Comparison of ENCODE assay signal across 15 mouse cellular contexts in genomic region chr11:95631301-95631700, GRCm38 (mm10). TPM values are rescaled to one million over a fixed set of nuclear protein-coding genes. Genes with fewer than 3 reads are reported as not detected.
A peak's percentile ranks its signal among the peaks of the same experiment; 100 is the strongest.
DNase-seq lines count a peak whose midpoint lies in the region; ATAC-seq and TF ChIP-seq lines count a peak whose summit lies in the region.
"Had no signal": no experiment of that assay in that cellular context is flagged by ENCODE, and none has a peak within 500 bp of the region (broad histone marks: within the 10 kb centered on the region; RNA-seq: fewer than 3 reads in every experiment).

No protein-coding gene starts in this region.

- H3K9me3 ChIP-seq in heart, embryonic 10.5 days, result no peaks in the 10 kb centered on the region
- no peaks in the 10 kb centered on the region for H3K9me3 ChIP-seq in liver, embryonic 11.5 days (ENCODE audit: control insufficient read depth, low read length)
- H3K9me3 ChIP-seq in liver, postnatal 0 days (ENCODE audit: low read length), result no peaks in the 10 kb centered on the region
- H3K9me3 ChIP-seq in neural tube, embryonic 12.5 days, result no peaks in the 10 kb centered on the region
- H3K9me3 ChIP-seq: heart, embryonic 13.5 days had no signal

- TF ChIP-seq EP300 in liver, postnatal 0 days (IDR thresholded peaks at IDR 0.05; ENCODE audit: low read depth), result no peak

- peaks cover 59% of the 10 kb centered on the region for H3K4me1 ChIP-seq in heart, embryonic 10.5 days
- peaks cover 8% of the 10 kb centered on the region for H3K4me1 ChIP-seq in liver, embryonic 11.5 days (replicated peaks; ENCODE audit: control insufficient read depth, insufficient read depth, low read length)
- no peaks in the 10 kb centered on the region for H3K4me1 ChIP-seq in liver, postnatal 0 days (ENCODE audit: insufficient read depth)
- peaks cover 20% of the 10 kb centered on the region for H3K4me1 ChIP-seq in neural tube, embryonic 12.5 days

- intact Hi-C loops in heart, postnatal 36 days (cut with DNase I), result no loop called here

- H3K36me3 ChIP-seq in heart, embryonic 10.5 days, result no peaks in the 10 kb centered on the region
- no peaks in the 10 kb centered on the region for H3K36me3 ChIP-seq in liver, embryonic 11.5 days (ENCODE audit: control insufficient read depth, insufficient read depth, low read length)
- H3K36me3 ChIP-seq in liver, postnatal 0 days (replicated peaks; ENCODE audit: insufficient read depth, low read length), result no peaks in the 10 kb centered on the region
- H3K36me3 ChIP-seq in neural tube, embryonic 12.5 days, result no peaks in the 10 kb centered on the region
- H3K36me3 ChIP-seq: heart, embryonic 13.5 days had no signal

- H3K4me3 ChIP-seq in heart, embryonic 10.5 days, result no peak overlapping the region
- H3K4me3 ChIP-seq in liver, embryonic 11.5 days (ENCODE audit: low read depth, low read length), result no peak overlapping the region
- no peak overlapping the region for H3K4me3 ChIP-seq in liver, postnatal 0 days (ENCODE audit: low read depth, low read length)
- no peak overlapping the region for H3K4me3 ChIP-seq in neural tube, embryonic 12.5 days
- H3K4me3 ChIP-seq: erythroblast, embryonic 14.5 days; heart, embryonic 13.5 days; myocyte had no signal

- H3K27ac ChIP-seq in heart, embryonic 10.5 days, result peak overlapping the region; percentile 36
- H3K27ac ChIP-seq in liver, embryonic 11.5 days (ENCODE audit: low read depth, low read length), result no peak overlapping the region
- no peak overlapping the region for H3K27ac ChIP-seq in liver, postnatal 0 days (ENCODE audit: low read depth)
- peak overlapping the region; percentile 32; the same call in 1 of the 2 replicates for H3K27ac ChIP-seq in neural tube, embryonic 12.5 days
- H3K27ac ChIP-seq: heart, embryonic 13.5 days had no signal

- TF ChIP-seq CTCF in liver, postnatal 0 days (IDR thresholded peaks at IDR 0.05; ENCODE audit: low read depth), result no peak

- ATAC-seq in liver, embryonic 11.5 days (replicated peaks; ENCODE audit: low FRiP score), result peak; percentile 18; the same call in 1 of the 2 replicates
- no peak for ATAC-seq in liver, postnatal 0 days
- no peak for ATAC-seq in neural tube, embryonic 12.5 days (ENCODE audit: low FRiP score, low read depth)
- ATAC-seq: inflammation-experienced regulatory T-cells, adult 6 months had no signal

- peaks cover 61% of the 10 kb centered on the region for H3K27me3 ChIP-seq in heart, embryonic 10.5 days (ENCODE audit: insufficient read depth, poor library complexity, severe bottlenecking)
- peaks cover 35% of the 10 kb centered on the region for H3K27me3 ChIP-seq in liver, embryonic 11.5 days (replicated peaks; ENCODE audit: control insufficient read depth, insufficient read depth, low read length)
- H3K27me3 ChIP-seq in liver, postnatal 0 days (ENCODE audit: insufficient read depth, low read length), result peaks cover 6% of the 10 kb centered on the region; the same call in 1 of the 2 replicates
- H3K27me3 ChIP-seq in neural tube, embryonic 12.5 days (replicated peaks), result no peaks in the 10 kb centered on the region

- no peak overlapping the region for H3K9ac ChIP-seq in liver, embryonic 11.5 days (ENCODE audit: low read depth, low read length)
- no peak overlapping the region for H3K9ac ChIP-seq in liver, postnatal 0 days (replicated peaks)
- H3K9ac ChIP-seq in neural tube, embryonic 12.5 days, result no peak overlapping the region
- H3K9ac ChIP-seq: heart, embryonic 13.5 days had no signal

- no peak for DNase-seq in heart, embryonic 10.5 days (ENCODE audit: low spot score)
- DNase-seq in heart, postnatal 36 days, result no peak
- DNase-seq in liver, embryonic 11.5 days (ENCODE audit: low spot score), result no peak
- no peak for DNase-seq in liver, postnatal 0 days
- DNase-seq in forelimb bud, embryonic 11.5 days (ENCODE audit: low read depth, low spot score), result peak; percentile 82
- DNase-seq in spleen, postnatal 36 days (ENCODE audit: low spot score in 2 of 2), result no peak
- no peak for DNase-seq in urinary bladder, postnatal 4 days (ENCODE audit: low spot score in 2 of 2)
- DNase-seq: cerebellum, adult 9-10 months; layer of hippocampus, postnatal 36 days; right cerebral cortex, adult 18-20 months had no signal

- H3K4me2 ChIP-seq in liver, embryonic 11.5 days, result no peak overlapping the region
- no peak overlapping the region for H3K4me2 ChIP-seq in liver, postnatal 0 days (ENCODE audit: low read depth, low read length)
- no peak overlapping the region for H3K4me2 ChIP-seq in neural tube, embryonic 12.5 days (replicated peaks)
- H3K4me2 ChIP-seq: heart, embryonic 13.5 days had no signal

- 51% methylated on average over 4 of the region's 4 CpGs for WGBS in heart, embryonic 10.5 days
- 51% methylated on average over 4 of the region's 4 CpGs for WGBS in liver, embryonic 11.5 days
- 74% methylated on average over 4 of the region's 4 CpGs for WGBS in liver, postnatal 0 days (ENCODE audit: insufficient replicate concordance)
- WGBS in neural tube, embryonic 12.5 days, result 72% methylated on average over 4 of the region's 4 CpGs

RNA-seq across cellular contexts. Expression of gene Phb, which starts 35.5 kb away (rescaled TPM):
- 320 and 328 TPM in 2 replicates for polyA plus RNA-seq in heart, embryonic 10.5 days (2016; fragmentation: Nextera tagmentation; extraction: Ambion mirVana)
- 100 to 1,000 TPM; 362 to 417 TPM for total RNA-seq in heart, postnatal 36 days (2021)
- 308 and 337 TPM in 2 replicates for polyA plus RNA-seq in liver, embryonic 11.5 days (2014; fragmentation: Nextera tagmentation; extraction: Ambion mirVana)
- 236 and 246 TPM in 2 replicates for polyA plus RNA-seq in liver, postnatal 0 days (2015; fragmentation: Nextera tagmentation; extraction: Ambion mirVana)
- polyA plus RNA-seq in neural tube, embryonic 12.5 days (2016; fragmentation: Nextera tagmentation; extraction: Ambion mirVana), result 197 and 200 TPM in 2 replicates

RNA-seq across cellular contexts. Expression of gene Ngfr, which starts 43.8 kb away (rescaled TPM):
- polyA plus RNA-seq in heart, embryonic 10.5 days (2016; fragmentation: Nextera tagmentation; extraction: Ambion mirVana), result 4.5 and 9.9 TPM in 2 replicates
- under 1 TPM; 0.33 to 0.92 TPM for total RNA-seq in heart, postnatal 36 days (2021)
- 11.1 and 11.4 TPM in 2 replicates for polyA plus RNA-seq in liver, embryonic 11.5 days (2014; fragmentation: Nextera tagmentation; extraction: Ambion mirVana)
- 1.3 and 1.7 TPM in 2 replicates for polyA plus RNA-seq in liver, postnatal 0 days (2015; fragmentation: Nextera tagmentation; extraction: Ambion mirVana)
- polyA plus RNA-seq in neural tube, embryonic 12.5 days (2016; fragmentation: Nextera tagmentation; extraction: Ambion mirVana), result 106 and 125 TPM in 2 replicates
- polyA plus RNA-seq: inflammation-experienced regulatory T-cells, adult 6 months had no signal

Comparison
In these comparisons a context has a peak if more than half of its experiments do, and no peak if none do; other contexts are left out.
1. H3K27ac ChIP-seq: peak in heart, embryonic 10.5 days (single experiment) and neural tube, embryonic 12.5 days (single experiment); none in liver, embryonic 11.5 days (single experiment) and liver, postnatal 0 days (single experiment).